Mouse (Mus musculus) CH12.LX (cell line): ENCODE results near the gene Defa21. TPM values are rescaled to one million over a fixed set of nuclear protein-coding genes. Genes with fewer than 3 reads are reported as not detected.
"Not testable (repeated sequence)": the region's sequence is repeated elsewhere in the genome, so short reads cannot be mapped to it uniquely, and the experiment has no call there.

Experiments used
- DNase-seq: peaks from one replicate; pipeline ENCODE4 v3.0.0-alpha.2; 2013; ENCODE audit errors: extremely low read depth
- H3K27ac ChIP-seq: 2 replicates; pipeline ENCODE4 v1.5.1; 2012; ENCODE audit warnings: low read depth, mild to moderate bottlenecking, control low read depth, moderate library complexity; ENCODE audit not compliant: insufficient read depth
- H3K27me3 ChIP-seq: replicated peaks from 2 replicates; pipeline ENCODE3; 2012; ENCODE audit warnings: inconsistent platforms
- H3K36me3 ChIP-seq, 2 experiments: replicated peaks in 1 of 2; 2 replicates each; pipeline versions ENCODE3 to v1.6.1; 2012; ENCODE audit warnings: inconsistent platforms in 1 of 2, low read length in 1 of 2, mild to moderate bottlenecking in 1 of 2, mixed read lengths in 1 of 2, moderate library complexity in 1 of 2; ENCODE audit not compliant: control insufficient read depth in 1 of 2, insufficient read depth in 1 of 2
- H3K4me1 ChIP-seq, 2 experiments: 2 replicates each; pipeline ENCODE4 v1.6.1; 2012; ENCODE audit warnings: inconsistent platforms in 1 of 2, moderate library complexity in 1 of 2; ENCODE audit not compliant: insufficient read depth in 2 of 2, control insufficient read depth in 1 of 2
- H3K4me2 ChIP-seq: 2 replicates; pipeline ENCODE4 v1.6.1; 2012; ENCODE audit warnings: low read depth, mild to moderate bottlenecking, control low read depth; ENCODE audit not compliant: poor library complexity, insufficient read depth, severe bottlenecking
- H3K4me3 ChIP-seq, 3 experiments: fragments of 150-350 bp in 1 of 3; sonication (generic) in 1 of 3; replicated peaks in 1 of 3; 2 replicates each; pipeline versions ENCODE3 to v1.5.1; 2011 to 2012; ENCODE audit warnings: low read depth in 2 of 3, low read length in 2 of 3, mild to moderate bottlenecking in 2 of 3, moderate library complexity in 2 of 3, control low read depth in 1 of 3, improper control_type of control experiment in 1 of 3, inconsistent platforms in 1 of 3, mixed read lengths in 1 of 3; ENCODE audit not compliant: poor library complexity in 1 of 3
- H3K79me2 ChIP-seq: replicated peaks from 2 replicates; pipeline ENCODE4 v1.6.1; 2012; ENCODE audit warnings: mild to moderate bottlenecking, moderate library complexity; ENCODE audit not compliant: control insufficient read depth, poor library complexity, insufficient read depth, severe bottlenecking; ENCODE audit errors: extremely low read depth
- H3K9ac ChIP-seq: 2 replicates; pipeline ENCODE4 v1.6.1; 2012; ENCODE audit warnings: low read depth, mild to moderate bottlenecking, control low read depth, moderate library complexity; ENCODE audit not compliant: insufficient read depth
- H3K9me3 ChIP-seq: replicated peaks from 2 replicates; pipeline ENCODE3; 2012; ENCODE audit warnings: low read length, inconsistent platforms, mixed read lengths
- CHD2 ChIP-seq: IDR thresholded peaks from 2 replicates; pipeline ENCODE4 v1.6.1; 2011; ENCODE audit warnings: low read length, improper control_type of control experiment
- CTCF ChIP-seq, 2 experiments: IDR thresholded peaks in 1 of 2; conservative IDR thresholded peaks in 1 of 2; 2 replicates each; pipeline ENCODE4 v1.5.1; 2011 to 2012; ENCODE audit warnings: low read depth in 2 of 2, low read length in 2 of 2, improper control_type of control experiment in 1 of 2, inconsistent platforms in 1 of 2, mild to moderate bottlenecking in 1 of 2, moderate library complexity in 1 of 2
- HCFC1 ChIP-seq: IDR thresholded peaks from 2 replicates; pipeline ENCODE4 v1.6.1; 2012; ENCODE audit warnings: low read depth, mild to moderate bottlenecking, inconsistent platforms, low read length, improper control_type of control experiment
- MAFK ChIP-seq: IDR thresholded peaks from 2 replicates; pipeline ENCODE4 v1.6.1; 2011; ENCODE audit warnings: low read length, improper control_type of control experiment; ENCODE audit not compliant: insufficient replicate concordance
- RAD21 ChIP-seq: IDR thresholded peaks from 2 replicates; pipeline ENCODE4 v1.6.1; 2011; ENCODE audit warnings: low read depth, mild to moderate bottlenecking, low read length, improper control_type of control experiment, moderate library complexity
- UBTF ChIP-seq: IDR thresholded peaks from 2 replicates; pipeline ENCODE4 v1.6.1; 2012; ENCODE audit warnings: low read depth, mild to moderate bottlenecking, inconsistent platforms, low read length, improper control_type of control experiment, moderate library complexity
- USF2 ChIP-seq: conservative IDR thresholded peaks from 2 replicates; pipeline ENCODE4 v1.6.1; 2011; ENCODE audit warnings: low read depth, low read length, improper control_type of control experiment
- ZKSCAN1 ChIP-seq: IDR thresholded peaks from 2 replicates; pipeline ENCODE4 v1.6.1; 2012; ENCODE audit warnings: low read depth, inconsistent platforms, low read length, improper control_type of control experiment, borderline replicate concordance
- dilution Hi-C: fragments of 300-500 bp; cut with MboI; formaldehyde crosslinking; loops from 2 replicates; pipeline ENCODE4 v1.14.3; 2020; ENCODE audit warnings: low sequenced_read_pairs; ENCODE audit not compliant: extremely low pct_unique_long_range_greater_than_20kb, extremely low pct_ligation_motif_present
- in situ Hi-C: fragments of 300-500 bp; cut with MboI; formaldehyde crosslinking; loops from 3 replicates; pipeline ENCODE4 v1.14.3; 2019; ENCODE audit warnings: low sequenced_read_pairs, low pct_ligation_motif_present, low pct_unique_long_range_greater_than_20kb, mixed read lengths
- polyA plus RNA-seq: library from polyadenylated mRNA; unstranded; fragments of >175 nt; gene quantifications from 2 replicates; pipeline ENCODE4 v1.2.1, GENCODE M21; 2012; ENCODE audit warnings: low read depth; ENCODE audit not compliant: insufficient read length
- total RNA-seq, 2 experiments: library from RNA; depleted of rRNA; stranded (reverse); fragments of 300-350 nt in 1 of 2; fragments of >200 nt in 1 of 2; gene quantifications; 2 replicates each; pipeline ENCODE4 v1.2.3; 2012 to 2014

The Defa21 gene
- total and polyA plus RNA-seq, 3 experiments = not detected

DNA sequence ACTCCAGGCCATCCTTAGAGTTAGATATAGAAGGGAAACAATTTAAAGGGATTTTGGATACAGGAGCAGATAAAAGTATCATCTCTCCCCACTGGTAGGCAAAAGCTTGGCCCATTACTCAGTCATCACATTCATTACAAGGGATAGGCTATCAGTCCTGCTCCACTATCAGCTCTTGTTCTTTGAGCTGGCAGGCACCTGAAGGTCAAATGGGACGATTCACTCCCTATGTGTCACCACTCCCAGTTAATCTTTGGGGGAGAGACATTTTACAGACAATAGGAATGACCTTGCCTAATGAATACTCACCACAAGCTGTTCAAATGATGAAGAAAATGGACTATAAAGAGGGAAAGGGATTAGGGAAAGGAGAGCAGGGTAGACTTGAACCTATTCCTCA lies 18.5 kb upstream of the Defa21 start:
- Histone ChIP-seq H3K4me1 (no peaks in the 10 kb centered on the region), H3K79me2 (no peaks in the 10 kb centered on the region), H3K27me3 (peaks cover 5% of the 10 kb centered on the region), H3K9me3 (no peaks in the 10 kb centered on the region), H3K4me2 (no peak overlapping the region), H3K27ac (no peak overlapping the region), H3K36me3 (no peaks in the 10 kb centered on the region), H3K4me3 (no peak overlapping the region), H3K9ac (no peak overlapping the region)
- in situ Hi-C loops (no loop called here), dilution Hi-C loops (no loop called here)
- TF ChIP-seq ZKSCAN1 = no peak
- no peak for TF ChIP-seq UBTF
- TF ChIP-seq USF2 = no peak
- no peak for TF ChIP-seq CHD2
- no peak for TF ChIP-seq HCFC1
- no peak for TF ChIP-seq MAFK
- DNase-seq = no peak

- H3K27ac ChIP-seq, H3K9me3 ChIP-seq, dilution Hi-C loops, H3K4me3 ChIP-seq, H3K4me2 ChIP-seq, H3K79me2 ChIP-seq, H3K4me1 ChIP-seq, H3K27me3 ChIP-seq, H3K36me3 ChIP-seq, in situ Hi-C loops, H3K9ac ChIP-seq: not testable (repeated sequence)
- peak; percentile 33 for TF ChIP-seq RAD21
- TF ChIP-seq CTCF (conservative IDR thresholded peaks at IDR 0.05 in 1 of 2, IDR thresholded peaks at IDR 0.05 in 1 of 2; ENCODE audit: low read depth in 2 of 2, low read length in 2 of 2) = peak; percentile 18 to 37; a peak in 2 of 4 replicates
- peak; percentile 17 for DNase-seq
These were observed 16.8 kb upstream of the Defa21 start for GRCm38 (mm10) chr8:21008578-21008977.

GRCm38 (mm10) chr8:21010548-21010947 lies 14.8 kb upstream of the Defa21 start:
- DNase-seq, dilution Hi-C loops, in situ Hi-C loops: not testable (repeated sequence)

GRCm38 (mm10) chr8:21054747-21055146 lies 29.4 kb downstream of the Defa21 start, which contains the start of gene Defa23:
Defa23 (plus strand) TSS chr8:21055047.
- H3K9me3 ChIP-seq, H3K27ac ChIP-seq, H3K4me1 ChIP-seq, H3K4me2 ChIP-seq, H3K79me2 ChIP-seq, dilution Hi-C loops, H3K4me3 ChIP-seq, in situ Hi-C loops, H3K27me3 ChIP-seq, H3K36me3 ChIP-seq, H3K9ac ChIP-seq, DNase-seq: not testable (repeated sequence)

More at GRCm38 (mm10) chr8:21010548-21010947, 14.8 kb upstream of the Defa21 start:
- H3K9ac ChIP-seq, H3K4me1 ChIP-seq, H3K27ac ChIP-seq, H3K27me3 ChIP-seq, H3K36me3 ChIP-seq, H3K79me2 ChIP-seq, H3K4me3 ChIP-seq, H3K4me2 ChIP-seq, H3K9me3 ChIP-seq: not testable (repeated sequence)

- not testable (repeated sequence) for H3K27ac ChIP-seq
These were observed 39.4 kb downstream of the Defa21 start, which contains the start of gene Defa35 for GRCm38 (mm10) chr8:21064738-21065137. Defa35 (plus strand) TSS chr8:21065038.

More at GRCm38 (mm10) chr8:21064738-21065137, 39.4 kb downstream of the Defa21 start, which contains the start of gene Defa35:
- H3K4me3 ChIP-seq, H3K36me3 ChIP-seq, H3K9ac ChIP-seq, H3K4me1 ChIP-seq, DNase-seq, H3K9me3 ChIP-seq, H3K4me2 ChIP-seq, H3K79me2 ChIP-seq, H3K27me3 ChIP-seq, dilution Hi-C loops, in situ Hi-C loops: not testable (repeated sequence)
